Mouse (Mus musculus) liver, postnatal 0 days (tissue): ENCODE data around the gene Chrnd.

Experiments
- CTCF ChIP-seq: sonication (generic); IDR thresholded peaks from 2 replicates; pipeline ENCODE4 v1.5.1; 2016; ENCODE audit warnings: antibody characterized with exemption, low read depth
- EP300 ChIP-seq: IDR thresholded peaks from 2 replicates; pipeline ENCODE4 v1.6.1; 2016; ENCODE audit warnings: antibody characterized with exemption, low read depth, mild to moderate bottlenecking

DNA sequence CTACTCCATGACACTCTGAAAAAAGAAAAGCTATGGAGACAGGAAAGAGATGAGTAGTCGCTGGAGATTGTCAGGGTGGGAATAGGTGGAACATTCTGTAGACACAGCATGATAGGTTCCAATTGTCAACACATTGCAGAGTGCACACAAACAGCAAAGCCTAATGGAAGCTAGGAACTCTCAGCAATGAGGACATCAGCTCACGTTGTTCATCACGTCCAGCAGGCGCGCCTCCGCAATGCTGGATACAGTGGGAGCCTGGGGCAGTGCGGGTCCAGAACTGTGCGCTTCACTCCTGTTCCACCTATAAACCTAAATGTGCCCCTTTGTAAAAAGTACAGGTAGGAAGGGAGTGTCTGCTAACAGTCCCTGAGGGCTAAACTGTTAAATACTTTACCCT lies 52.6 kb downstream of the Chrnd start:
- TF ChIP-seq CTCF (no peak), EP300 (no peak)
